ENCODE assay signal across 33 mouse cellular contexts in the genomic region with DNA sequence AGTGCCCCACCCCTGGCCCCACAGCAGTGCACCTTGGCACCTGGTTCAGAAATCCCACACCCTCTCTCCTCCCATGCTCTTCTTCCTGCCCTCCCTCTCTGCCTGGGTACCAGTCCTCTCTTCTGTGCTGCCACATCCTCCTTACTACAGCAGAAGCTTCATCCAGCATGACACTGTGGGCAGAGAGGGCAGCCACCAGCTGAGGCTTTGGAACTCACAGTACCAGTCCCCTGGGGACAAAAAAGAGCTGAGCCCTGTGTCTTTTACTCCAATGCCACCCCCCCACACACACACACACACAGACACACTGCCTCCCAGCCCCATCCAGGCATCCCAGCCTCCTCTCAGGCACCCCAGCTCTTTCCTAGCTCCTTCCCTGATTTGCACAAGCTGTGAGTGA.
"Had no signal": no experiment of that assay in that cellular context is flagged by ENCODE, and none has a peak within 500 bp of the region (broad histone marks: within the 10 kb centered on the region; RNA-seq: fewer than 3 reads in every experiment).

No protein-coding gene starts in this region.

- H3K4me2 ChIP-seq: heart, embryonic 11.5 days; heart, embryonic 12.5 days; heart, embryonic 13.5 days; heart, embryonic 15.5 days; hindbrain, embryonic 12.5 days; hindbrain, embryonic 14.5 days; hindbrain, embryonic 15.5 days; intestine, embryonic 15.5 days; kidney, embryonic 15.5 days had no signal

- H3K27me3 ChIP-seq: hindbrain, embryonic 12.5 days; hindbrain, embryonic 15.5 days; intestine, embryonic 15.5 days; kidney, embryonic 15.5 days had no signal

- H3K4me3 ChIP-seq: heart, embryonic 10.5 days; heart, embryonic 12.5 days; heart, embryonic 13.5 days; heart, embryonic 15.5 days; hindbrain, embryonic 10.5 days; hindbrain, embryonic 12.5 days; hindbrain, embryonic 15.5 days; intestine, embryonic 15.5 days; kidney, embryonic 15.5 days; layer of hippocampus, adult 2 months had no signal

- H3K4me1 ChIP-seq: heart, embryonic 10.5 days; heart, embryonic 12.5 days; heart, embryonic 13.5 days; heart, embryonic 15.5 days; intestine, embryonic 15.5 days had no signal

- H3K9ac ChIP-seq: heart, embryonic 12.5 days; heart, embryonic 13.5 days; heart, embryonic 15.5 days; hindbrain, embryonic 12.5 days; hindbrain, embryonic 14.5 days; hindbrain, embryonic 15.5 days; intestine, embryonic 15.5 days; kidney, embryonic 15.5 days had no signal

- H3K36me3 ChIP-seq: heart, embryonic 10.5 days; heart, embryonic 12.5 days; heart, embryonic 13.5 days; heart, embryonic 15.5 days; hindbrain, embryonic 10.5 days; hindbrain, embryonic 12.5 days; hindbrain, embryonic 15.5 days; intestine, embryonic 15.5 days; kidney, embryonic 15.5 days had no signal

- DNase-seq: heart, postnatal 10 days; heart, postnatal 14 days; heart, postnatal 36 days; heart, postnatal 4 days; kidney, adult 11 months; kidney, adult 18-20 months; kidney, adult 2 months; kidney, adult 8-10 months; kidney, adult 9 months; kidney, postnatal 10 days; kidney, postnatal 14 days; kidney, postnatal 25 days; kidney, postnatal 36 days; kidney, postnatal 4 days; layer of hippocampus, adult 9-11 months; layer of hippocampus, postnatal 36 days had no signal

- H3K9me3 ChIP-seq: heart, embryonic 10.5 days; heart, embryonic 12.5 days; heart, embryonic 13.5 days; heart, embryonic 15.5 days; hindbrain, embryonic 10.5 days; hindbrain, embryonic 12.5 days; hindbrain, embryonic 15.5 days; intestine, embryonic 15.5 days; kidney, embryonic 15.5 days had no signal

- ATAC-seq: hindbrain, embryonic 16.5 days; inflammation-experienced regulatory T-cells, adult 6 months; intestine, embryonic 15.5 days; intestine, embryonic 16.5 days; intestine, postnatal 0 days had no signal

- H3K27ac ChIP-seq: heart, embryonic 10.5 days; heart, embryonic 13.5 days; heart, embryonic 15.5 days; hindbrain, embryonic 10.5 days; hindbrain, embryonic 12.5 days; hindbrain, embryonic 14.5 days; hindbrain, embryonic 15.5 days; intestine, embryonic 15.5 days; kidney, embryonic 15.5 days; kidney, postnatal 0 days; layer of hippocampus, adult 2 months had no signal
